Mouse (Mus musculus) lung, embryonic 14.5 days (tissue): ENCODE results near the gene Nckap5. TPM values are rescaled to one million over a fixed set of nuclear protein-coding genes. Genes with fewer than 3 reads are reported as not detected.
"Not testable (repeated sequence)": the region's sequence is repeated elsewhere in the genome, so short reads cannot be mapped to it uniquely, and the experiment has no call there.

Source experiments
- ATAC-seq: fragments of 200-750 bp; cut with Nextera tagmentation; 2 replicates; pipeline ENCODE4 v1.8.0; 2017; ENCODE audit warnings: mild to moderate bottlenecking, moderate TSS enrichment, moderate library complexity; ENCODE audit not compliant: insufficient read depth
- DNase-seq: peaks from one replicate; pipeline ENCODE4 v3.0.0-alpha.2; 2015
- H3K27ac ChIP-seq: fragments of 300-500 bp; sonication (generic); 2 replicates; pipeline ENCODE4 v1.5.1; 2014; ENCODE audit warnings: low read depth, mild to moderate bottlenecking, moderate library complexity
- H3K27me3 ChIP-seq: fragments of 300-500 bp; sonication (generic); 2 replicates; pipeline ENCODE4 v1.6.1; 2014; ENCODE audit warnings: low read length, control low read depth; ENCODE audit not compliant: insufficient read depth
- H3K36me3 ChIP-seq: fragments of 300-500 bp; sonication (generic); 2 replicates; pipeline ENCODE4 v1.6.1; 2014; ENCODE audit warnings: control low read depth; ENCODE audit not compliant: insufficient read depth
- H3K4me1 ChIP-seq: fragments of 300-500 bp; sonication (generic); 2 replicates; pipeline ENCODE4 v1.6.1; 2014; ENCODE audit warnings: antibody characterized with exemption, control low read depth; ENCODE audit not compliant: insufficient read depth
- H3K4me2 ChIP-seq: fragments of 300-500 bp; sonication (generic); 2 replicates; pipeline ENCODE4 v1.6.1; 2014; ENCODE audit warnings: mild to moderate bottlenecking
- H3K4me3 ChIP-seq: fragments of 300-500 bp; sonication (generic); 2 replicates; pipeline ENCODE4 v1.5.1; 2014; ENCODE audit warnings: low read depth, low read length
- H3K9ac ChIP-seq: fragments of 300-500 bp; sonication (generic); 2 replicates; pipeline ENCODE4 v1.6.1; 2014
- H3K9me3 ChIP-seq: fragments of 300-500 bp; sonication (generic); 2 replicates; pipeline ENCODE4 v1.6.1; 2016; ENCODE audit warnings: low read depth, low read length, control low read depth
- CTCF ChIP-seq: IDR thresholded peaks from 2 replicates; pipeline ENCODE4 v1.5.1; 2016; ENCODE audit warnings: antibody characterized with exemption, low read depth
- WGBS: fragments of 180-500 bp; shearing (Covaris S2); extraction: QIAGEN DNeasy Blood & Tissue Kit; methylation state at CpG from one replicate; pipeline ENCODE4 v1.1.7; 2014; 5-methylcytosine and 5-hydroxymethylcytosine counted together
- polyA plus RNA-seq: library from polyadenylated mRNA; unstranded; fragments of >200 nt; fragmentation: Nextera tagmentation; extraction: Ambion mirVana; gene quantifications from 2 replicates; pipeline ENCODE4 v1.2.1, GENCODE M21; 2014

Gene Nckap5
- polyA plus RNA-seq, 1 experiment from 2014 or later, result 37.8 TPM

GRCm38 (mm10) chr1:126070861-126071260 lies 759.7 kb downstream of the Nckap5 start:
- no peak for DNase-seq
- no peak for ATAC-seq
- 77% methylated on average over 2 of the region's 2 CpGs for WGBS

DNA sequence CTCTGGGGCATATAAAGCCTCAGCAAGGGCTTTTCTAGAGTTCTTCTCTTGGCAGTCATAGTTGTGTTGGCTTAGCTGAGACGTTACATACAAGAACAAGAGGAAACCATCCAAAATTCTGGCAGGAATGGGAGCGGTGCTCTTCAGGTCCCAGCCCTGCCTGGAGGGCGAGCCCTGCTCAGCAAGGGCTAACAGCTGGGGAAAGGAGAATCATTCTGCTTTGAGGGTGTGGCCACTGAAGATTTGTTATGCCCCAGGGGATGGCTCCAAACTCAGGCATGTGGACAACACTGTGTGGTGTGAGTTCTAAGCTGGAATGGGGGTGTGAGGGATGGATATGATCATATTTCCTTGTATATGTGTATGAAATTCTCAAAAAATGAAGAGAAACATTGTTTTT lies 779.1 kb downstream of the Nckap5 start:
- no peak for TF ChIP-seq CTCF
- H3K27me3 ChIP-seq, result no peaks in the 10 kb centered on the region
- WGBS, result 68% methylated on average over 3 of the region's 3 CpGs
- no peak overlapping the region for H3K9ac ChIP-seq
- no peak overlapping the region for H3K4me2 ChIP-seq
- no peaks in the 10 kb centered on the region for H3K9me3 ChIP-seq
- ATAC-seq (no peak), DNase-seq (no peak)
- H3K27ac ChIP-seq, result no peak overlapping the region
- H3K4me3 ChIP-seq, result no peak overlapping the region
- H3K36me3 ChIP-seq, result no peaks in the 10 kb centered on the region
- no peaks in the 10 kb centered on the region for H3K4me1 ChIP-seq

More at GRCm38 (mm10) chr1:126070861-126071260, 759.7 kb downstream of the Nckap5 start:
- Histone ChIP-seq H3K36me3 (no peaks in the 10 kb centered on the region), H3K4me3 (no peak overlapping the region), H3K4me2 (no peak overlapping the region), H3K9me3 (no peaks in the 10 kb centered on the region), H3K9ac (no peak overlapping the region), H3K27me3 (no peaks in the 10 kb centered on the region), H3K27ac (no peak overlapping the region), H3K4me1 (no peaks in the 10 kb centered on the region)
- no peak for TF ChIP-seq CTCF

GRCm38 (mm10) chr1:126042886-126043285 lies 787.7 kb downstream of the Nckap5 start:
- Histone ChIP-seq H3K9me3 (no peaks in the 10 kb centered on the region), H3K27me3 (no peaks in the 10 kb centered on the region), H3K27ac (no peak overlapping the region), H3K9ac (no peak overlapping the region), H3K4me2 (no peak overlapping the region), H3K36me3 (no peaks in the 10 kb centered on the region), H3K4me1 (no peaks in the 10 kb centered on the region), H3K4me3 (no peak overlapping the region)
- WGBS, result 90% methylated on average over 5 of the region's 5 CpGs
- TF ChIP-seq CTCF, result no peak
- ATAC-seq (no peak), DNase-seq (no peak)

DNA sequence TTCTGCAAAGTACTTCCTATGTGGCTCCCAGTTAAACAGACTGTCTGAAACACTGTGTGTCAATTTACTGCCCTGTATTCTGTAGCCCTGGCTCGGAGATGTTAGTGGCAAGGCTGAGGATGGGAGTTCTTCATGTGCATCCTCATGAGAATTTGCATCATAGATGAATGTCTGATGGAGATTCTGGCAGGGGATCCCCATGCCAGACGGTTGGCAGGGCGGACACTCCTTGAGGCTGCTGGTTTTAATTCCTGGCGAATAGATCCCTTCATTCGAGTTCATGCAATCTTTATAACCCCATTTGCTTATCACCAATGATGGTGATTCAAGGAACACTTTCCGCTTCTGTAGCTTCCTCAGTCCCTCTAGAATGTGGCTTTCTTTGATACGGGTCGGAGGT lies 803.1 kb downstream of the Nckap5 start:
- no peak for ATAC-seq

DNA sequence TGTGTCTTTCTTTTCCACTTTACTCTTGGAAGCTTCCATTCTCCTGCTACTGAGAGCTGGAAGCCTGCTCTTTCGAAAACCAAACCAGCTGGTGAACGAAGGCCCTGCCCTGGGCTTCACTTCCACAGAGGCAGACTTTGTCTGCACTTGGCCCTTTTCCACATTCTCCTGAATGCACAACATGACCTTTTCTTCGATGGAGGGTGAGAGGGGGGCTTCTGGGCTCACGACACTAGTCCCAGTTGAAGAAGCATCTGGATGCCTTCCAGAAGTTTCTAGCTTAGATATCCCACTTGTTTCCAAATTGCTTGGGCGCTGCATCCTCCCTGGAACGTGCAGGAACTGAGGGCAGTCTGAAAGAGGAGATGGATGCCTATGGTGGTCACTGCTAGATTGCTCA lies 806.1 kb downstream of the Nckap5 start:
- no peak overlapping the region for H3K27ac ChIP-seq
- no peak; the same call in 1 of the 2 replicates for ATAC-seq
- no peak overlapping the region for H3K4me3 ChIP-seq
- no peak for TF ChIP-seq CTCF
- WGBS, result 59% methylated on average over 6 of the region's 6 CpGs
- peak; percentile 51 for DNase-seq
- no peaks in the 10 kb centered on the region for H3K27me3 ChIP-seq
- H3K9me3 ChIP-seq, result no peaks in the 10 kb centered on the region
- no peak overlapping the region for H3K4me2 ChIP-seq
- H3K4me1 ChIP-seq, result no peaks in the 10 kb centered on the region
- H3K9ac ChIP-seq, result no peak overlapping the region
- H3K36me3 ChIP-seq, result peaks cover 11% of the 10 kb centered on the region

More for the DNA sequence above, 803.1 kb downstream of the Nckap5 start:
- Histone ChIP-seq H3K9ac (no peak overlapping the region), H3K36me3 (peaks cover 11% of the 10 kb centered on the region), H3K27me3 (no peaks in the 10 kb centered on the region), H3K4me1 (no peaks in the 10 kb centered on the region), H3K4me2 (no peak overlapping the region), H3K9me3 (no peaks in the 10 kb centered on the region), H3K4me3 (no peak overlapping the region), H3K27ac (no peak overlapping the region)
- DNase-seq, result no peak
- TF ChIP-seq CTCF, result no peak
- WGBS, result 91% methylated on average over 8 of the region's 8 CpGs

GRCm38 (mm10) chr1:126022959-126023358 lies 807.6 kb downstream of the Nckap5 start:
- DNase-seq, result no peak
- no peaks in the 10 kb centered on the region for H3K27me3 ChIP-seq
- no peak for ATAC-seq
- H3K4me2 ChIP-seq, result no peak overlapping the region
- H3K9ac ChIP-seq, result no peak overlapping the region
- no peak overlapping the region for H3K4me3 ChIP-seq
- H3K4me1 ChIP-seq, result no peaks in the 10 kb centered on the region
- H3K9me3 ChIP-seq, result no peaks in the 10 kb centered on the region
- H3K27ac ChIP-seq, result no peak overlapping the region
- TF ChIP-seq CTCF, result no peak
- H3K36me3 ChIP-seq, result peaks cover 11% of the 10 kb centered on the region
- WGBS, result 25% methylated on average over 10 of the region's 10 CpGs

DNA sequence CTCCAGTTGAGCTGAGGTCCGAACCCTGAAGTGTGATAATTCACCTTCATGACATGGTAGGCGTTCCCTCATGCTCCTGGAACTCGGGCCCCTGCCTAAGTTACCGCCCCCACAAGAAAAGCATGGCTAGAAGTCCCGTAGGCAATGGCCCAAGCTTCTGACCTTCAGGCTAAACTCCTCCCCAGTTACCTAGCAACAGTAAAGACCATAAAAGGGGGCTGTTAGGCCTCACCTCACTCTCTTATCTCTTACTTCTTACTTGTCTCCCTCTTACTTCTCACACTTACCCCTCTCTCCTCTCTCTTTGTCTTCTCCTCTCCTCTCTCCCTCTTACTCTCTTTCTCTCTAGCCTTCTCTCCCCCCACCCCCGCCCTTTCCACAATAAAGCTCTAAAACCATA lies 811.9 kb downstream of the Nckap5 start:
- H3K4me1 ChIP-seq, H3K4me2 ChIP-seq, H3K4me3 ChIP-seq, DNase-seq, H3K9ac ChIP-seq, H3K27ac ChIP-seq, H3K36me3 ChIP-seq, H3K27me3 ChIP-seq, H3K9me3 ChIP-seq, ATAC-seq: not testable (repeated sequence)
- WGBS, result 46% methylated on average over 6 of the region's 6 CpGs

- no peak for ATAC-seq
- TF ChIP-seq CTCF, result no peak
- no peak overlapping the region for H3K9ac ChIP-seq
- WGBS, result 84% methylated on average over 5 of the region's 5 CpGs
- no peaks in the 10 kb centered on the region for H3K4me1 ChIP-seq
- H3K36me3 ChIP-seq, result no peaks in the 10 kb centered on the region
- H3K27ac ChIP-seq, result no peak overlapping the region
- no peak overlapping the region for H3K4me2 ChIP-seq
- H3K4me3 ChIP-seq, result no peak overlapping the region
- DNase-seq, result no peak
- H3K9me3 ChIP-seq, result no peaks in the 10 kb centered on the region
- H3K27me3 ChIP-seq, result no peaks in the 10 kb centered on the region
These were observed 818.9 kb downstream of the Nckap5 start for GRCm38 (mm10) chr1:126011661-126012091.
